Mouse (Mus musculus): ENCODE results near the gene Ang. TPM values are rescaled to one million over a fixed set of nuclear protein-coding genes. Genes with fewer than 3 reads are reported as not detected.

The Ang gene
- polyA plus RNA-seq (2012; ENCODE audit: insufficient read depth, insufficient read length, missing spikeins), result 2.1 and 8.7 TPM in 2 replicates

DNA sequence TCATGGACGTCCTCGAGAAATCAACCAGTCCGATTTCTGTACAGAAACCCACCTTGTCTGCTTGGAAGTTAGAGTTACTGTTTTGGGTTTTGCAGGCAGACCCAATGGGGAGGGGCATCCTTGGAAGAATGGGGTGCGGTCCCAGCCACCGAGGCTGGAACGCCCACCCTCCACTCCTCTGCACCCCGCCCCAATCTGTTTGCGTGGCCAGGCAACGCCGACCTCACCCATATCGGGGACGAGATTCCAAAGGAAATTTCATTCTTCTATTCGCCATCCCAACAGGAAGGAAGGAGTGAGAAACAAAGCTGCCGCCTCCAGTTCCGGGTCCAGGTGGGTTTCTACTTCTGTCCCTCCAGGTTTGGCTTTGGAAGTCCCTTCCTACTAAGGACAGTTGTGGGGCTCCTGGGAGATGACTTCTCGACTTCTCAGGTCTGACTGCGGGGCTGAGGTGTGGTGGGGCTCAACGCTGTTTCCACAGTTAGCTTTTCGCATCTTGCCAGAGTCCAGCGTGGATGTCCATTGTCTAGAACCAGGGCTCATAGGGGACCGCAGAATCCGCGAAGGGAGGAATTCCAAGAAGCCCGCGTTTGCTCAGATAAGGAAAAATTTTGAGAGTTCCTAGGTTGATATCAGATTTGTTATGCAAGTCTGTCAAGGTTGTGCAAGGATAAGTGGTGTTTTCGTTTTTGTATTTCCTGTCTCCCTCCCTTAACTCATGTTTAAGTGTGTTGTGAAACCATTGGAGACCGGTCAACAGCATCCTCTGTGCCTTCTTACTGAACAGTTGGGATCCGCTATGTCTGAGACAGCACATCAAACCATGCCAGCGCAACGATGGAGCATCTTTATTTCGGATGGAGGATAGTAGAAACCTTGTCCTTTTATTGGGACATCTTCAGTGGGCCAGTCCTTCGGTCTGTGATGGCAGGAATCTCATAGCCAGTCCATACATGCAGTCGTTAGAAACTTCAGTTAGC, at the start of gene Ang, which contains the start of gene Rnase4:
Ang (plus strand) TSS at position 230 of the 980 bp plus-strand sequence.
Rnase4 (plus strand) TSS at position 157 of the 980 bp plus-strand sequence.
- Histone ChIP-seq H3K27ac (replicated peaks; ENCODE audit: low read depth, low read length) (peak within 1 kb of the TSS; percentile 78), H3K4me1 (ENCODE audit: control insufficient read depth, insufficient read depth, insufficient read length, low read length) (no peaks in the 10 kb centered on the region), H3K4me3 (ENCODE audit: insufficient read depth, low read depth, low read length) (peak within 1 kb of the TSS; percentile 74)

DNA sequence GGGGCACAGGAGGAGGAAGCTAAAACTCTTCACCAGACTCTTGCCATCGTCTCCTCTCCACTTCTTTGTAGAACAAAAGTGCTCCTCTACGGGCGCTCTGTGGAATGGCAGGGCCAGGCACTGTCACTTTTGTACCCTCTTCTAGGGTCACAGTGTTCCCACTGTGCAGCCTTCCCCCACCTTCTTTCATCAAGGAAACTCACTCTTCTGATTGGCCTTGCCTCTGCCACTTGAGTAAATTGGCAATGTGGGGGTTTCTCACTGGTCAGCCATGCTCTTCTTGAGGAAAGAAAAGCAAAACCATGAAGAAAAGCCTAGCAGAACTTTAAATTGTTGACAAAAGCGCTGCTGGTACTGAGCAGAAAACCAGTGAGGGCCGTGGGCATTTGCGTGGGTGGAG, 49.2 kb upstream of the Ang start, which contains the start of gene Rnase9:
Rnase9 (minus strand) TSS at position 101 of the 400 bp plus-strand sequence.
- H3K4me3 ChIP-seq (ENCODE audit: insufficient read depth, low read depth, low read length), result no peak within 1 kb of the TSS
- H3K4me1 ChIP-seq (ENCODE audit: control insufficient read depth, insufficient read depth, insufficient read length, low read length), result no peaks in the 10 kb centered on the region
- H3K27ac ChIP-seq (replicated peaks; ENCODE audit: low read depth, low read length), result no peak within 1 kb of the TSS

DNA sequence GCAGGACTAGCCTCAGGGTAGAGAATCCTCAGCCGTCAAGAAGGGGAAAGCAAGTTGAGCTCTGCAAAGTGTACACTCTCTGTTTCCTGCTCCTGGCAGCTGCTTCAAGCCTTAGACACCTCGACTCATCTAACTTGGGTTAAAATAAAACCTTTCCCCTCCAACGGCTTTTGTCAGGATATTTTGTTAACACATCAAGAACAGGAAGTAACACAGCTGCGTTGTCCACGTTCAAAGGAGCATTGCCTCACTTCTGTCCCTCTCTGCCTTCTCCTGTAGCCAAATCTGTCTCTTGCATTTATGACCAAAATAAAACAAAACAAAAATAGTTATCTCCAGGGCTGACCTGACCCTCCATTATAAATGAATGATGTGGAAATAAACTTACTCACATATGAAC, 43.1 kb upstream of the Ang start:
- Histone ChIP-seq H3K27ac (replicated peaks; ENCODE audit: low read depth, low read length) (no peak overlapping the region), H3K4me3 (ENCODE audit: insufficient read depth, low read depth, low read length) (no peak overlapping the region), H3K4me1 (ENCODE audit: control insufficient read depth, insufficient read depth, insufficient read length, low read length) (no peaks in the 10 kb centered on the region)

DNA sequence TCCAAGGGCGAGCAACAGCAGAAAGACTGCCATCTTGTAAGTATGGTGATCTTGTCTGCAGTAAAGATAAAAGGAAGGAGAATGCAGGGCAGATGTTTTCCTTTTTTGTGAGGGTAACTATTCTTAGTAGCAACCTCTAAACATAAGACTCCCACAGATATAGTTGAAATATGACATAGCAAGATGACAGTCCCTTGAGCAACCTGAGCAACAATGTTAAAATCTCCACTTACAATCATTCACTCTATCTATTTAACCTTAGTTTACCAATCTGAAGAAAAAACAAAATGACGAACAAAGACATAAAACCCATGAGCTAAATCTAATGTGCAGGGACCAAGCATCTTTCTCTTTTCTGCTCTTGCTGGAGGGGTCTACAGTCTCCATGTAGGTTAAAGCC, 40.9 kb upstream of the Ang start, which contains the start of gene Rnase11:
Rnase11 (minus strand) TSS at position 101 of the 400 bp plus-strand sequence.
- H3K4me1 ChIP-seq (ENCODE audit: control insufficient read depth, insufficient read depth, insufficient read length, low read length), result no peaks in the 10 kb centered on the region
- H3K4me3 ChIP-seq (ENCODE audit: insufficient read depth, low read depth, low read length), result no peak within 1 kb of the TSS
- no peak within 1 kb of the TSS for H3K27ac ChIP-seq (replicated peaks; ENCODE audit: low read depth, low read length)

DNA sequence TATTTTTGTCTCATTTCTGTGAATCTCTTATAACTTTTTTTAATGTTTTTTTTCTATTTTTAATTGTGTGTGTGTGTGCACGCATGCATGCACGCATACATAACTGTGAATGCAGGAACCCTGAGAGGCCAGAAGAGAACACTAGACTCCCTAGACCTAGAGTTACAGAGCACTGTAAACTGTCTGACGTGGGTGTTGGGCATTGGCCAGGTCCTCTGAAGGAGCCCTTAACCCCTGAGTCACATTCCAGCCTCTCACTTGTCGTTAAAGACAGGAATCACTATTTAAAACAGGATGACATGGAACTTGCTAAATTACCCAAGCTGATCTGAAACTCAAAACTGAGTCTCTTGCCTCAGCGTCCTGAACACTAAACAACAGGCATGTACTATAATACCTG, 39.0 kb upstream of the Ang start:
- Histone ChIP-seq H3K4me3 (ENCODE audit: insufficient read depth, low read depth, low read length) (no peak overlapping the region), H3K27ac (replicated peaks; ENCODE audit: low read depth, low read length) (no peak overlapping the region), H3K4me1 (ENCODE audit: control insufficient read depth, insufficient read depth, insufficient read length, low read length) (no peaks in the 10 kb centered on the region)

DNA sequence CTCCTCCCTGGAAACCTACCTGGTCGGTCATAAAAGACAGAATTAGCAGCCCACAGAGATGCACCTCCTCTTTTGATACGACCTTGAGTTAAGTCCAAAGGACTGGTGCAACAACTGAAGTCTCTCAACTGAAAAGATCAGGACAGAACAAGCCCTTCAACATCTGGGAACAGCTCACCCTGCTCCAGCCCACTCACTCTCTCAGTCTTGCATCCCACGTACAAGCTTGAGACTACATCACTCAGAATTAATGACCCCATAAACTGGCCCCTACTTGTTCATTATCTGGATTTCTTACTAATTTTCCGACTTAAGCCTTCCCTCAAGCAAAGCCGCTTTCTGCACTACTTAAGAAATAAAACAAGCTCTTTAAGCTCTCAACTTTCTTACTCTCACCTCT, 37.8 kb upstream of the Ang start:
- Histone ChIP-seq H3K4me3 (ENCODE audit: insufficient read depth, low read depth, low read length) (no peak overlapping the region), H3K4me1 (ENCODE audit: control insufficient read depth, insufficient read depth, insufficient read length, low read length) (no peaks in the 10 kb centered on the region), H3K27ac (replicated peaks; ENCODE audit: low read depth, low read length) (no peak overlapping the region)

DNA sequence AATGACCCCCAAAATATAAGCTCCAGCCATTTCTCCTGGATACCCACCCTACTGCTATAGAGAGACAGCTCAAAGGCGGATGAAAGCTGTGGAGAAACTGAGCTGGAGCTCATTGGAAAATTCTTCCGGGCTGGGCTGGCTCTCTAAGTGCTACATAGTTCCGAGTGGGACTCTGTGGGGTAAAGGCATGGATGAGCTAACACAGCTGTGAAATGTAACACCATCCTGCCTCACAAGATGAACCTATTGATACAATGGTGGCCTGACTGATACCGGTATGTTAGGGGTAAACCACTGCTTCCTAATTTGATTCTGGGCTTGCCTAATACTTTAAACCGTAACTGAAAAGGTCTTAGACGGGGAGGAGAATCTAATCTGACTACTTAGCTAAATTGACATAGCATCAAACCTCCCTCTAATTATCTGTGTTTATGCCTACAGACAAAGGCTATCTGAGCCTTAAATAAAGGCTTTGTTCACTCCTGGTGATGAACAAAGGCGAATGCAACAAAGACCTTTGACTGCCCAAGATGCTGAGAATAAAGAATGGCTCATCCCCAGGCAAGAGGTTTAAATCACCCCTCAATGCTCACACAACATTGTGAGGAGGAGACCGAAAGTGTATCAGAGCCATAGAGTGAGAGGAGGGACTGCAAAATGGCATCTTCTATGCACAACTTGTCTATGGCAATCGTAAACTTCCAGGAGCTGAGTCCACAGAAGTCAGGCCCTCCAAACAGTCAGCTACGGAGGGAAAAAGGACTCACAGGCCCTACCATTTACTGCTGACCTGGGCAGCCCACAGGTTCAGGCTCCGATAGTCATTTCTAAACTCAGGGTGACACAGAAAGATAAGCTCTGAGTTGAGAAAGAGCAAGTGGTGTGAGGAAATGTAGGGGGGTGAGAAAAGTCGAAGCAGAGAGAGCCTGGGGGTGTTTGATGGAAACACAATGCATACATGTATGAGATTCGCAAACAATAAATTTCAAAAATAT, 36.4 kb upstream of the Ang start:
- Histone ChIP-seq H3K4me3 (ENCODE audit: insufficient read depth, low read depth, low read length) (no peak overlapping the region), H3K4me1 (ENCODE audit: control insufficient read depth, insufficient read depth, insufficient read length, low read length) (no peaks in the 10 kb centered on the region), H3K27ac (replicated peaks; ENCODE audit: low read depth, low read length) (no peak overlapping the region)

DNA sequence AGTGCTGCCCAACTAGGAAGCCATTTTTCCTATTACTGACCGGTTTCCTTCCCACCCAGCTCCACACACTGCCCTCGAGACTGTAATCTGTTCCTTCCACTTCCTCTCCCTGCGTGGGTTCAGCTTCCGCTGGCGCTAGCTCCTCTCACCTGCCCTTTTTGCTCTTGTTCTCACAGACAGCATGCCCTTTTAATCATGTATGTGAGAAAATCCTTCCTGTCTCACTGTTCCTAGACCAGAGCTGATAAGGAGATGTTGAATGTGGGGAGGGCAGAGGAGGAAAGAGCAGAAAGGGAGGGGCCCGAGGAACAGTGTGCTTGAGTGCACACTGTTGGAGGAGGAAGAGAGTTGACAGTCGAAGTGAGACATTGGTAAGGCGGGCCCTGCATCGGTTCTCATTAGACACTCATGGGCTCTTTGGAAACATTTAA, 33.5 kb upstream of the Ang start, which contains the start of gene Rnase12:
Rnase12 (minus strand) TSS at position 261 of the 431 bp plus-strand sequence.
- Histone ChIP-seq H3K4me3 (ENCODE audit: insufficient read depth, low read depth, low read length) (no peak within 1 kb of the TSS), H3K27ac (replicated peaks; ENCODE audit: low read depth, low read length) (no peak within 1 kb of the TSS), H3K4me1 (ENCODE audit: control insufficient read depth, insufficient read depth, insufficient read length, low read length) (no peaks in the 10 kb centered on the region)

DNA sequence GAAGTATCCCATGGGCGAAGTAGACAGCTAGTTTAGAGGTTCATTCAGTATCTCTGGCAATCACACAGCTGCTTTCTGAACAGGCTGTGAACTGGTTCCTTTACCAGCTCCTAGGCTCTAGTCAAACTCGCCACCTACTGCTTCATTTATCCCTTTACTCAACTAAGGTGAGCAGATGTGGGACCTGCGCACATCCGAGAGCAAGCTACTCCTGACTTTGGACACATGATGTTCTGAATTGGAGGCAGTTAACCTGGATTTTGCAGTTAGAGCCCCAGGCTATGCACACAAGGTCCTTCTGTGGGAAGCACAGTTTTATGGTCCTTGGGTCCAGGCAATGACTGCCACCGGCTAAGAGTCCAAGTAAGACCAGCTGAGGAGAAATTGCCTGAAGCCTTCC, 30.2 kb upstream of the Ang start:
- no peak overlapping the region for H3K27ac ChIP-seq (replicated peaks; ENCODE audit: low read depth, low read length)
- no peak overlapping the region for H3K4me3 ChIP-seq (ENCODE audit: insufficient read depth, low read depth, low read length)
- no peaks in the 10 kb centered on the region for H3K4me1 ChIP-seq (ENCODE audit: control insufficient read depth, insufficient read depth, insufficient read length, low read length)

DNA sequence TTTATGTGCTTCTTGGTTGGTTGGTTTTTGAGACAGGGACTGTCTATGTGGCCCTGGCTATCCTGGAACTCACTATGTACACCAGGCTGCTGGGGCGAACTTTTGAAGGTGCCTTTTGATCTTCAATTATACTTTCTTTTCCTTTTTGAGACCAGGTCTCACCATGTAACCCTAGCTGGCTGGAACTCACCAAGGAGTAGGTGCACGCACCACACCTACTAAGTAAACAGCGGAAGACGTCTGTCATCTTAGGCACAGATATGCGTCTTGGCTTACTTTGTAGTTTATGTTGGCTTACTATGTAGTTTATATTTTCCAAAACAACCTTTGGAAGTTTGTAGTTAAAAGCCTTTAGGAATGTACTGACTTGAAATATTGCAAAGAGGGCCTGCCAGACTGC, 22.0 kb upstream of the Ang start:
- Histone ChIP-seq H3K27ac (replicated peaks; ENCODE audit: low read depth, low read length) (no peak overlapping the region), H3K4me1 (ENCODE audit: control insufficient read depth, insufficient read depth, insufficient read length, low read length) (no peaks in the 10 kb centered on the region), H3K4me3 (ENCODE audit: insufficient read depth, low read depth, low read length) (no peak overlapping the region)

DNA sequence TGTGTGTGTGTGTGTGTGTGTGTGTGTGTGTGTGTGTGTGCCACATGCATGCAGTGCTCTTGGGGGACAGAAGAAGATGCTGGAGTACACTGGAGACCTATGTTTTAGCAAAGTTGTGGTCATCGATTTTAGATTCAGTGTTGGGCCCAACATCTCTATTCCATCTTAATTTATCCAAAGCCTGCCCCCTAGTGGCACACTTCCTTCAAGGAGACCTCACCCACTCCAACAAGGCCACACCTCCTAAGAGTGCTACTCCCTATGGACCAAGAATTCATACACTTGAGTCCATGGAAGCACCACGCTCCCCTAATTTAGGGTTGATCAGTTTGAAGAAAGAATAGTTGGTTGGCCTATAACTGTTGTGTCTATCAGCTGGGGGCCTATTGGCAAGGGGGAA, 21.3 kb upstream of the Ang start:
- no peaks in the 10 kb centered on the region for H3K4me1 ChIP-seq (ENCODE audit: control insufficient read depth, insufficient read depth, insufficient read length, low read length)
- no peak overlapping the region for H3K4me3 ChIP-seq (ENCODE audit: insufficient read depth, low read depth, low read length)
- no peak overlapping the region for H3K27ac ChIP-seq (replicated peaks; ENCODE audit: low read depth, low read length)

DNA sequence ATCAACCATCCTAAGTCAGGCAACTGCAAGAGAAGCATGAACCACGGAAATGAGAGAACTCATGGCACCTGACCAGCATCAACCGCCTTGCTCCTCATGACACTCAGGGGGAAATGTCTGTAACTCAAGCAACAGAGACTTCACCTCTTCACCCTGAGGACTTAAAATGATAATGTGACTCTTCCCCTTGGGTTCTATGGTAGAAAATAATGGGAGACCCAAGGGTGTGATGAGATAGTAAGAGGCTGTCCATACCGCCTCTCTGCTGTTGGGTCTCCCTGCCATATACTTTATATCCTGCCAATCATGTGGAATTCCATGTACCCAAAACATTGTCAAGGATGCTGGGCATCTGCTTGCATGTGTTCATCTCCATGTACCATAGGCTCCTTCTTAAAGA, 16.6 kb upstream of the Ang start, which contains the start of gene Olfr750:
Olfr750 (minus strand) TSS at position 101 of the 400 bp plus-strand sequence.
- no peaks in the 10 kb centered on the region for H3K4me1 ChIP-seq (ENCODE audit: control insufficient read depth, insufficient read depth, insufficient read length, low read length)
- no peak within 1 kb of the TSS for H3K27ac ChIP-seq (replicated peaks; ENCODE audit: low read depth, low read length)
- no peak within 1 kb of the TSS for H3K4me3 ChIP-seq (ENCODE audit: insufficient read depth, low read depth, low read length)

DNA sequence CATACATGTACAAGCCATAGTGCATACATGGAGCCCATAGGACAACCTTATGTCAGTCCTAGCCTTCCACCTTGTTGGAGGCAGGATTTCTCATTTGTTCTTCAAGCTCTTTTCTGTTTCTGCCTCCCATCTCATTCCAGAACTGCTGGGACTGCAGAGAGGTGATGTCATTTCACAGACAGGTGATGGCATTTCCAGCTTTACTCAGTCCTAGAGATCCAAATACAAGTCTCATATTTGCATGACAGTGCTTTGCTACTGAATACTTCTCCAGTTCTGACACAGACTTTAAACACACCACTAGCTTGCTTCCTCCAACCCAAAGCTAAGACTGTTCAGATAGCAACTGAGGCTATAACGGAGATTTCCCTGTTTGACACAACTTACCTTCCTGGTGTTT, 11.8 kb upstream of the Ang start:
- Histone ChIP-seq H3K4me1 (ENCODE audit: control insufficient read depth, insufficient read depth, insufficient read length, low read length) (no peaks in the 10 kb centered on the region), H3K4me3 (ENCODE audit: insufficient read depth, low read depth, low read length) (no peak overlapping the region), H3K27ac (replicated peaks; ENCODE audit: low read depth, low read length) (no peak overlapping the region)

DNA sequence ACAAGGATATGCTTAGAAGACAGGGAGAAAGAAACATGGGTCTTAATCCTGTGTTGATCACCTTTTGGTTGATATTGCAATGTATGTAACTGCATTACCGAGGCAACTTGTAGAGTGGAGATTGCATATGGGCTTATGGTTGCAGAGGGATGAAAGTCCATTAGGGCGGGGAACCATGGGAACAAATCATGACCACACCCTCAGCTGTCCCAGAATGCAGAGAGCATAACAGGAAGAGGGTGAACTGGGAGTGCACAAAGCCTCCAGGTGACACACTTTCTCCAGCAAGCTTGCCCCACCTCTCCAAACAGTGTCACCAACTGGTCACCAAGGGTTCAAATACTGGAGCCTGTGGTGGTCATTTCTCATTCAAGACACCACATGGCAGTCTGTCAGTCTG, 9.9 kb upstream of the Ang start:
- H3K4me1 ChIP-seq (ENCODE audit: control insufficient read depth, insufficient read depth, insufficient read length, low read length), result no peaks in the 10 kb centered on the region
- no peak overlapping the region for H3K4me3 ChIP-seq (ENCODE audit: insufficient read depth, low read depth, low read length)
- H3K27ac ChIP-seq (replicated peaks; ENCODE audit: low read depth, low read length), result no peak overlapping the region
